Mouse (Mus musculus) T-cell, adult 2 months (primary cell): ENCODE results near the gene Sp3.
"Not testable (repeated sequence)": the region's sequence is repeated elsewhere in the genome, so short reads cannot be mapped to it uniquely, and the experiment has no call there.

Source experiments
- DNase-seq: peaks from one replicate; pipeline ENCODE4 v3.0.0; 2022; ENCODE audit warnings: low spot score

Sp3 gene

GRCm38 (mm10) chr2:72980337-72981074 lies at the start of gene Sp3:
Sp3 (minus strand) TSS chr2:72980446.
- DNase-seq = peak; percentile 96

DNA sequence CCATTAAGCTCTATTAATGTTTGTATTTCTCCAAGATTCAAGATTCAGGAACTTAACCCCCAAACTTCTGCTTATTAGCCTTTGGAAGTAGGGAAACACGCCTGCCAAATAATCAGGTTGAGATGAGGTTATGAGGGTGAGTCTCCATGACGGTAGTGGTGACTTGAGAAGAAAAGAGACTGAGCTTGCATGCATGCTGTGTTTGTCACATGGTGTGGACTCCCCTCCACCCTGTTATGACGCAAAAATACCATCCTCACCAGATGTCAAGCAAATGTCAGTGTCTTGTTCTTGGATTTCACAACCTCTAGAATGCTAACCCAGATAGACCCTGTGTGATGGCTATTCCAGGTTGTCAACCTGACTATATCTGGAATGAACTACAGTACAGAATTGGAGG lies 49.6 kb upstream of the Sp3 start:
- no peak for DNase-seq

GRCm38 (mm10) chr2:73028019-73028418 lies 47.8 kb upstream of the Sp3 start:
- no peak for DNase-seq

DNA sequence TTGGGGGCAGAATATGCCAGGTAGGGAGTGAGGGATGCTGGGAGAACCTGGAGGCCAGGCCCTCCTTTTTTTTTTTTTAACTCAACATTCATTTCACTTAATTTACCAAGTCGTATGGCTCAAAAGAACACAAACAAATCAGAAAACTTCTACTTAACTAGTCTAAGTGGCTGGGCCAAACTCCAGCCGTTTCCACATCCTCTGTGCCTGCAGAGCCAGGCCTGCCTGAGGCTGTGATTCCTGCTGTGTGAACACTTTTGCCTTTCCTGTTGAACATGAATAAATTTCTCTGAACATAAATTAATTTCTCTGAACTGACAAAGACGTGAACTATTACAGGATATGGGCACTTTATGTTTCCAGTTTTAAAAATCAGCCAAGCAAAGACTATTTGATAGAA lies 46.9 kb upstream of the Sp3 start:
- no peak for DNase-seq

DNA sequence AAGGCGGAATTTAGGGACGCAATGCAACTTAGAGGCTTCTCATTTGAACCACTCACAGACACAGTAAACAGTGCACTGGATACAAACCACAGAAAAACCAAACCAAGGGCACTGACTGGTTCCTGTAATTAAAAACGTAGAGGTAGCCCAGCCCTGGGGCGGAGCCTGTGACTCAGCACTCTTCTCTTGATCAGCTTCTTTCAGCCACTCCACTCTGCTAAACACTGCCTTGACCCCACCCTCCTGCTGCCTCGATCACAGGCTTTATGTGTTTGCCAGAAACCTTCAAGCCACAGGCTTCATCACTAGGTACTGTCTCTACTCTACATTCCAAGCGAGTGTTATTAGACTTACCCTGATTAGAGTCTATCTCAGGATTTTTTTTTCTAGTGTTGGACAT lies 43.6 kb upstream of the Sp3 start:
- DNase-seq = peak; percentile 21

DNA sequence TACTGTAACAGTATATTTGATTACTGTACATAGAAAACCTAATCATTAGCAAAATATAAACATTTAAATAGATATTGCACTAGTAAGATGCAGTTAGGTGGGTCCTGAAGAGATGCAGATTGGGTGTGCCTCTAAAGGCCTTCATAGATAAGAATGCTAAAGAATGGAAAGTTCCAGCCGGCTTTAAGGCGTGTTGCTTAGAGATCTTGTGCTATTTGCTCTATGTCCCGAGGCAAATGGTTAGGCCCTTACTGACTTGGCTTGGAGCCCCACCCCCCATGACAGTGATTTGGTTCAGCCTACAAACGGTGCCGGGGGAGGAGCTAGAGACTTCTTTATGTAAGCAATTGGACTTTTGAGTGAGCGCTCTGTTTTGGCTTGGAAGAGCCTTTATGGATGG lies 40.8 kb upstream of the Sp3 start:
- no peak for DNase-seq

GRCm38 (mm10) chr2:73019371-73020146 lies 39.3 kb upstream of the Sp3 start:
- no peak for DNase-seq

DNA sequence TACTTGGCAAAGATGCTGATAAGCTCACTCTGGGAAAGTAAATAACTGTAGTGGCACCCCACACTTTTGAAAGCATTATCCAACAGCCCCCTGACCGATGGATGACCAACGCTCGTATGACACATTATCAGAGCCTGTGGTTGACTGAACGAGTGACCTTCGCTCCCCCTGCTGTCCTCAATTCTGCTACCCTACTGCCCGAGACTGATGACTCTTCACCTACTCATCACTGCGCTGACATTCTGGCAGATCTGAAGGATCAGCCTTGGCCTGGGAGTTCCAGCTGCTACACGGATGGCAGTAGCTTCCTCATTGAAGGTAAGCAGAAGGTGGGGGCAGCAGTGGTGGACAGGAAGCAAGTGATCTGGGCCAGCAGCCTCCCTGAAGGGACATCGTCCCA lies 33.8 kb upstream of the Sp3 start:
- not testable (repeated sequence) for DNase-seq

DNA sequence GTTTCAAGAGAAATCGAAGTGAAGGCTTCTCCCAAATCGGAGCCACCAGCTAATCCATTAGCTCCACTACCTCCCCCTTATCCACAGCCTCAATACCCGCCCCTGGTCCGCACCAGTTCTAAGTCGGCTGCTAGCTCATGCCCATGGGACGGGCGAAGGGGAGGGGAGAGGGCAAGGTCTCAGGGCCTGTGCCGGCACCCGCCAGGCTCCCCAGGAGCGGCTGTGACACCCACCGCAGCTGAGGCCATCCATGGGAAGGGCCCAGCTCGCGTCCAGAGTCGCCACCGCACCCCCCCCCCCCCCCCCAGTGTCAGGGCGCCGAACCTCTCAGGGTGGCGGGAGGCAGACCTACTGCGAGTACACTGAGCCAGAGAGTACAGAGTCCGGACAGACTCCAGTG lies 32.4 kb upstream of the Sp3 start:
- DNase-seq = no peak

DNA sequence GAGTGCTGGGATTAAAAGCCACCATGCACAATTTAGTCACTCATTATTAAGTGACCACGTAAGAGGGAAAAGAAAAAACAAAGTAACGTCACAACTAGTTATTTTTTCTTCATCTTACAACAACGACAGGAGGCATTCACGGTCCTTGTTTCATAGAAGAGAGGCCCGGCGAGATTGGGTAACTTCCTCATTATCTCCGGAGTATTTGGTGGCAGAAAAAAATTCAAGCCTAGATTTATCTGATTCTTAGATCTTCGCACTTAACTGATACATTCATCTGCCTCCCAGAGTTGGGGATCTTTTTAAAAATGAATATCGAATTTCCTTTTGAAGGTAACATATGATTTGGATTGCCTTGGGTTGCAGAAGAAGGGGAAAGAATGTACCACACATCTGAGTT lies 27.2 kb upstream of the Sp3 start:
- no peak for DNase-seq

- no peak for DNase-seq
Measured at GRCm38 (mm10) chr2:73005611-73006515, 25.6 kb upstream of the Sp3 start.

DNA sequence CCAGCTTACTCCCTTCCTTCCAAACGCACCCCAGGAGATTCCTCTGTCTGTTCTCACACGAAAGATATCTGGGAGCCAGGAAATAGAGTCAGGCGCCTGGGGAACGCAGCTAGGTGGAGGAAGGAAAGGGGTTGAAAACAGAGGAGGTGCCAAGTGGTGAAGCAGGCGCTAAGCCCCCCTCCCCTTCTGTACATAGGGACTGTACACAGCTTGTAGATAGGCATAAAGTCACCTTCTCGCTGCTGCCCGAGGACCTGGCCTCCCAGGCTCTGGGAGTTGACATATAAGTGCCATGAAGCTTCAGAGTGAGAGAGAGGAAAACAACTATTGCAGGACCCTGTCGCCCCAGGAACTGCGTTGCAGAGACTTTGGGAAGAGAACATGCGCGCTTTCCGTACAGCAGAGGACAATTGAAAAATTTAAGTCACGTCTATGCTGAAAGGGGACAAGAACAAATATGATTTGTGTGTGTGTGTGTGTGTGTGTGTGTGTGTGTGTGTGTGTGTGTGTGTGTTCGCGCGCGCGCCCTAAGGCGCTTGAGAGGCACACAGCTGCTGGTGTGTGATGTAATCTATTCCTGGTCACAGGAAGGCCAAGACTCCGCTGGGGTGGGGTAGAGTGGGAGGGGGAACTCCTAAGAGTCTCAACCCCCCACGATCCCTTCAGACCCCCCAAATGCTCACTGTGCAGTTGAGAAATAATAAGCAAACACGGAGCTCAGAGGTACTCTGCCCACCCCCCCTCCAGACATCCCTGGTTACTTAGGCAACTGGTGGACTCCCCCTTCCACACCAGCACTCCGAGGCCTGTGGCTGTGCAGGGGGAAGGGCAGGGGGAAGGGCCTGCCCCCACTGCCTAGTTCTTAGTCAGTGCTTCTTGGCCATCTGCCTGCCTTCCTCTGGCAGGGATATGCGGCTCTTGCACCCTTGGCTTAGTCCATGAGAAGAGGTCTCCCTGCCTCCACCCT lies 23.8 kb upstream of the Sp3 start:
- peak; percentile 34 for DNase-seq

DNA sequence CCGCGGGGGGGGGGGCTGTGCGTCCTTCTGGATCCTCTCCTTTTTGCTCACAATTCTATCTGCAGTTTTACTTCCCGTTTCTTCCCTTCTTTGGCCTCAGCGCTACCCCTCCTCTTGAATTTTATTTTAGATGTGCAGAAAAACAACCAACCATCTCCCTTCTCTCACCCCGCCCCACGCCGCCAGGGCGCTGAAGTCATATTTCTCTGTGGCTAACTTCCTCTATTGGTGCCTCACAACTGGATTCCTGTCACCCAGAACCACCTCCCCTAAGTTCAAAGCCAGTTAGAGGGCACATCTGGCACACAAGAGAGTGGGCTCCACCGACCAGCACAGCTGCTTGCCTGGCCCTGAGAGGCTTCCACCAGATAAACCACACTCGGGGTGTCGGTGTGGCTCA lies 22.8 kb upstream of the Sp3 start:
- DNase-seq = peak; percentile 86

DNA sequence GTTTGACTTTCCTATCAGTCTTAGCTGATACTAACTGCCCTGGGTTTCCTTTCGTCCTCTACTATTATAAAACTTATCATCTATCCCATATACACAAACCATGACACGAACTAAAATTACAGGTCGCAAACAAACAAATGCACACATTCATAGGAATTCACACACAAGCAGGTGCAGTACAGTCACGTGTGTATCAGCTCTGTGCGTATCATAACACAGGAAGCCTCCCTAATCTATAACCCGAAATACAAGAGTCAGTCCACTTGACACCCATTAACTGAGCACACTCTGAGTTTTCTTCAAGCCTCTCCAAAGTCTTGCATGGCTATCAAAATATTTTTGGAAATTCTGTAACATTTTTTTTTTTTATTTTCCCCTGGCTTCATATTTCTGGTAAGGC lies 22.2 kb upstream of the Sp3 start:
- DNase-seq = no peak

DNA sequence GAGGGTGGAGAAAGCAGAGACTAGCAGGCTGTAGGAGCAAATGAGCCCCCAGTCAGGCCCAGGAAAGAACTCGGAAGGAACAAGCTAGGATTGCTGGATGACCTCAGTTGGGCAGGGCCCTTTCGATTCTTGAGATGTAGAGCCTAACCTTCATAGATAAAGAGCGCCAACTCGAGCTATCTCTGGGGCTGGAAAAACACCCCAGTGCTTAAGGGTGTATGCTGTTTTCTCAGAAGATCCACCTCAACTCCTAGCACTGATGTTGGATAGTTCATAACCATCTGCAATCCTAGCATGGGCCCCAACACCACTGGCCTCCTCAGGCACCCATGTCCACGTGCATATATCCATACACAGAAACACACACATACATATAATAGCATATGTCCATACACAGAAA lies 21.7 kb upstream of the Sp3 start:
- DNase-seq = no peak

DNA sequence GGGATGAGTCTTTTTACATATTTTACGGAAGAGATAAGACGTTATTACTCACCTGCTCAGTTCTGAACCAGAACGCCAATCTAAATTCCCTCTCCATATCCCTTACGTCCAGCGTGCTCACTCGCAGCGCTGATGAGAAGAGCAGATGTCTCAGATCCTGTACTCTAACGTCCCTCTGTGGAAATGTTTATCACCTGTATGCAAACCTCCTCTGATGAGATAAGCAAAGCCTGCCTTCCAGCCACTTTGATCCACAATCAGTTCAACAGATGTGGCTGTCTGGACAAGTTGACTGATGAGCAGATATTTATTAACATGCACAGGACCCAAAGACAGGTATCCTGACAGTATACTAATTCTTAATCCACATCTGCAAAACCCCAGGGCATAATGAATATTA lies 19.9 kb upstream of the Sp3 start:
- no peak for DNase-seq

GRCm38 (mm10) chr2:72997586-72997985 lies 17.3 kb upstream of the Sp3 start:
- no peak for DNase-seq

GRCm38 (mm10) chr2:72996808-72997378 lies 16.6 kb upstream of the Sp3 start:
- DNase-seq = peak; percentile 88

GRCm38 (mm10) chr2:72995346-72996097 lies 15.3 kb upstream of the Sp3 start:
- peak; percentile 72 for DNase-seq

GRCm38 (mm10) chr2:72994165-72994564 lies 13.9 kb upstream of the Sp3 start:
- no peak for DNase-seq
